In the genomic region with DNA sequence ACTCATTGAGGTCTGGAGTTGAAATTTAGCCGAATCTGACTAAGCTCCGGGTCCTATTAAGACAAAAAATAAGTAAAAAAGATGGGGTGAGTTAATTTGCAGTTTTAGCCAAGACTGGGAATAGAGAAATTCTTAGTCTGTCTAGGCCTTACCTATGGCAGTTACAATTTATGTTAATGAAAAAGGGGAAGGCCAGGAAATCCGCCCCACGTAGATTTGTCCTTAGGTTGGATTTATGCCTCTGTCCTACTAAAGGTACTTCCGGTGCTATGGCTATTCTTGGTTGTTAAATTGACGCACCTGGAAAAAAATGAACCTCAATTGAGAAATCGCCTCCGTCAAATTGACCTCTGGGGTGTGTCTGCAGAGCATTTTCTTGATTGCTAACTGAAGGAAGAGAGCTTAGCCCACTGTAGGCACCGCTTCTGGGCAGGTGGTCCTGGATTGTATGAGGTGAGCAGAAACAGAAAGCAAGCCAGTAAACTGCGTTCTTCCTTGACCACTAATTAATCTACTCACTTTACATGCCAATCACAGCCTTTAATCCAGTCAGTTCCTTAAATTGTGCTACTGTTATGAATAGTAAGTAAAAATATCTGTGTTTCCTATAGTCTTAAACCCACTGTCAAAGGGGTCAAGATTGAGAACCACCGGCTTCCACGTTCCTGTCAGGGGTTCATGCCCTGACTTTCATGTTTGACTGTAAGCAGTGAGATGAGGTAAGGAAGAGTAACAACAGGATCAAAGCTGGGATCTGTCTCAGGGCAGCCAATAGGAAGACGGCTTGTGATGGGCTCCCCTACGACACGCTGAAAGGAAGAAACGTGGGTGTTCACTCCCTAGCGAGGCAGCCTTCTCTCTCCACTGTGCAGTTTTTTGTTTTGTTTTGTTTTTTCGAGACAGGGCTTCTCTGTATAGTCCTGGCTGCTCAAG, we compare ENCODE assay signal across 8 mouse cellular contexts. TPM values are rescaled to one million over a fixed set of nuclear protein-coding genes. Genes with fewer than 3 reads are reported as not detected.
DNase-seq lines count a peak whose midpoint lies in the region; ATAC-seq lines count a peak whose summit lies in the region.

No protein-coding gene starts in this region.

- H3K9ac ChIP-seq in hindbrain, embryonic 11.5 days (ENCODE audit: low read depth, low read length), result no peak overlapping the region
- H3K9ac ChIP-seq in midbrain, embryonic 12.5 days (replicated peaks), result no peak overlapping the region

- H3K27me3 ChIP-seq in hindbrain, embryonic 11.5 days (ENCODE audit: control insufficient read depth, insufficient read depth, low read length), result no peaks in the 10 kb centered on the region
- H3K27me3 ChIP-seq in midbrain, embryonic 12.5 days, result peaks cover 12% of the 10 kb centered on the region

- no peaks in the 10 kb centered on the region; the same call in 1 of the 2 replicates for H3K4me1 ChIP-seq in hindbrain, embryonic 11.5 days (replicated peaks; ENCODE audit: control insufficient read depth, insufficient read depth, low read length)
- peaks cover 13% of the 10 kb centered on the region for H3K4me1 ChIP-seq in midbrain, embryonic 12.5 days

- no peak for ATAC-seq in hindbrain, embryonic 11.5 days (ENCODE audit: low FRiP score)
- no peak for ATAC-seq in midbrain, embryonic 12.5 days (ENCODE audit: low FRiP score, low read depth)
- ATAC-seq in frontal cortex, adult (ENCODE audit: low TSS enrichment), result no peak

- 78% methylated on average over 18 of the region's 18 CpGs for WGBS in hindbrain, embryonic 11.5 days
- WGBS in midbrain, embryonic 12.5 days, result 72% methylated on average over 18 of the region's 18 CpGs

- peak overlapping the region; percentile 67; the same call in 1 of the 2 replicates for H3K4me2 ChIP-seq in hindbrain, embryonic 11.5 days (replicated peaks; ENCODE audit: low read depth, low read length)
- H3K4me2 ChIP-seq in midbrain, embryonic 12.5 days (replicated peaks), result peak overlapping the region; percentile 69

- H3K4me3 ChIP-seq in hindbrain, embryonic 11.5 days (ENCODE audit: low read depth, low read length), result no peak overlapping the region
- H3K4me3 ChIP-seq in midbrain, embryonic 12.5 days, result peak overlapping the region; percentile 45; the same call in 1 of the 2 replicates

- H3K36me3 ChIP-seq in hindbrain, embryonic 11.5 days (ENCODE audit: control insufficient read depth, insufficient read depth, low read length), result no peaks in the 10 kb centered on the region
- no peaks in the 10 kb centered on the region for H3K36me3 ChIP-seq in midbrain, embryonic 12.5 days

- intact Hi-C loops in heart, postnatal 14 days (cut with DNase I), result no loop called here

- peak; percentile 89 for DNase-seq in heart, adult 11 months
- no peak for DNase-seq in heart, postnatal 14 days
- peak; percentile 17 for DNase-seq in Muller cell, postnatal 12 days (ENCODE audit: inconsistent ontology term)
- no peak for DNase-seq in hindbrain, embryonic 11.5 days (ENCODE audit: low spot score)
- DNase-seq in cerebellum, adult 8-10 months, result no peak
- DNase-seq in embryo, embryonic 10 days (ENCODE audit: low spot score), result no peak

- H3K9me3 ChIP-seq in hindbrain, embryonic 11.5 days (ENCODE audit: control insufficient read depth, low read length), result no peaks in the 10 kb centered on the region
- H3K9me3 ChIP-seq in midbrain, embryonic 12.5 days, result no peaks in the 10 kb centered on the region

- H3K27ac ChIP-seq in hindbrain, embryonic 11.5 days (ENCODE audit: low read depth, low read length), result no peak overlapping the region
- H3K27ac ChIP-seq in midbrain, embryonic 12.5 days (replicated peaks), result no peak overlapping the region

RNA-seq across cellular contexts. Expression of a gene that starts 0.8 kb away (rescaled TPM):
- total RNA-seq in heart, postnatal 14 days (2021), result 10 to 100 TPM; 26.5 to 26.7 TPM
- polyA plus RNA-seq in hindbrain, embryonic 11.5 days (2014; fragmentation: Nextera tagmentation; extraction: Ambion mirVana), result 1.1 and 2.9 TPM in 2 replicates
- 1.6 and 1.8 TPM in 2 replicates for polyA plus RNA-seq in midbrain, embryonic 12.5 days (2016; fragmentation: Nextera tagmentation; extraction: Ambion mirVana)

RNA-seq across cellular contexts. Expression of a gene that starts 1.0 kb away (rescaled TPM):
- 1 to 10 TPM; 2.7 to 3.5 TPM for total RNA-seq in heart, postnatal 14 days (2021)
- polyA plus RNA-seq in hindbrain, embryonic 11.5 days (2014; fragmentation: Nextera tagmentation; extraction: Ambion mirVana), result 15.8 and 21.6 TPM in 2 replicates
- 21.6 and 25.7 TPM in 2 replicates for polyA plus RNA-seq in midbrain, embryonic 12.5 days (2016; fragmentation: Nextera tagmentation; extraction: Ambion mirVana)

Comparison
In these comparisons a context has a peak if more than half of its experiments do, and no peak if none do; other contexts are left out.
1. DNase-seq: peak in heart, adult 11 months (single experiment) and Muller cell, postnatal 12 days (single experiment); none in heart, postnatal 14 days (0 of 2), hindbrain, embryonic 11.5 days (single experiment), cerebellum, adult 8-10 months (single experiment) and embryo, embryonic 10 days (single experiment).